Mouse (Mus musculus) CH12.LX (cell line): Measurements from ENCODE around the gene Nlgn1.

Experiments
- CTCF ChIP-seq, 2 experiments: IDR thresholded peaks in 1 of 2; conservative IDR thresholded peaks in 1 of 2; 2 replicates each; pipeline ENCODE4 v1.5.1; 2011 to 2012; ENCODE audit warnings: low read depth in 2 of 2, low read length in 2 of 2, improper control_type of control experiment in 1 of 2, inconsistent platforms in 1 of 2, mild to moderate bottlenecking in 1 of 2, moderate library complexity in 1 of 2
- EP300 ChIP-seq: IDR thresholded peaks from 2 replicates; pipeline ENCODE4 v1.6.1; 2011; ENCODE audit warnings: low read length, improper control_type of control experiment

DNA sequence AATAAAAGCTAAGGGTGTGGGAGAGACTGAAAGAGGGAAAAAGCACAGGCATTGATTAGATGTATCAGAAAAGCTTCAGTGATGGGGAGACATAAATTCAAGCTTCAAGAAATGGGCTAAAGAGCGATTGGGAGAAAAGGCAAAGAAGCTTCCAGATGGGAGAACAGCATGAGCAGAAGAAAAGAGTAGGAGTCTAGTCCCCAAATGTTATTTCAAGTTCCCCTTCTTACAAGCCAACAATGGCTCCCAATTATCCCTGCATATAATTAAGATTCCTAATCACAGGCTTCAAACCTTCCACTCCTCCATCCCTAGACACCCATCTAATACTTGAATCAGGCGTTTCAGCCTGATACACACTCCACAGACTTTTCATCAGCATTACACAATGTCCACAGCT lies 292.6 kb downstream of the Nlgn1 start:
- TF ChIP-seq EP300 (no peak), CTCF (conservative IDR thresholded peaks at IDR 0.05 in 1 of 2, IDR thresholded peaks at IDR 0.05 in 1 of 2; ENCODE audit: low read depth in 2 of 2, low read length in 2 of 2) (no peak)
